Mouse (Mus musculus): ENCODE data around the gene Fth1.

GRCm38 (mm10) chr19:9985190-9985899 is 4.9 kb downstream of the Fth1 start:
- TF ChIP-seq MYC (IDR thresholded peaks at IDR 0.05; ENCODE audit: low read depth, low read length) (no peak), CTCF (conservative IDR thresholded peaks at IDR 0.05 in 1 of 2, IDR thresholded peaks at IDR 0.05 in 1 of 2; ENCODE audit: low read depth in 2 of 2, low read length in 2 of 2) (no peak), EP300 (IDR thresholded peaks at IDR 0.05; ENCODE audit: low read length) (no peak), USF2 (conservative IDR thresholded peaks at IDR 0.05; ENCODE audit: low read depth, low read length) (no peak), GABPA (IDR thresholded peaks at IDR 0.05; ENCODE audit: insufficient replicate concordance, low read depth, low read length) (no peak), POLR2A (IDR thresholded peaks at IDR 0.05; ENCODE audit: low read depth, low read length) (no peak), ZC3H11A (IDR thresholded peaks at IDR 0.05; ENCODE audit: low read depth, low read length) (no peak)

All from CH12.LX (cell line).